Mouse (Mus musculus) embryonic facial prominence, embryonic 10.5 days (tissue): ENCODE measurements at regions not wholly inside any gene's neighbourhood (a gene's known extent, or its start where the extent isn't known, plus 50 kb on each side); places are given as distances from the start of the nearest gene placed in this dataset.
A peak's percentile ranks its signal among the peaks of the same experiment; 100 is the strongest.

Experiments
- DNase-seq: peaks from one replicate; pipeline ENCODE4 v3.0.0-alpha.2; 2017; ENCODE audit warnings: low spot score
- H3K27ac ChIP-seq: fragments of 300-500 bp; sonication (generic); replicated peaks from 2 replicates; pipeline ENCODE4 v1.5.1; 2016; ENCODE audit warnings: mild to moderate bottlenecking
- H3K27me3 ChIP-seq: fragments of 300-500 bp; sonication (generic); replicated peaks from 2 replicates; pipeline ENCODE4 v1.6.1; 2016; ENCODE audit warnings: low read depth, mild to moderate bottlenecking; ENCODE audit not compliant: poor library complexity, severe bottlenecking
- H3K36me3 ChIP-seq: fragments of 300-500 bp; sonication (generic); replicated peaks from 2 replicates; pipeline ENCODE4 v1.6.1; 2016; ENCODE audit warnings: mild to moderate bottlenecking, moderate library complexity
- H3K4me1 ChIP-seq: fragments of 300-500 bp; sonication (generic); 2 replicates; pipeline ENCODE4 v1.6.1; 2016
- H3K4me3 ChIP-seq: fragments of 300-500 bp; sonication (generic); 2 replicates; pipeline ENCODE4 v1.5.1; 2016; ENCODE audit warnings: mild to moderate bottlenecking, moderate library complexity
- H3K9me3 ChIP-seq: fragments of 300-500 bp; sonication (generic); 2 replicates; pipeline ENCODE4 v1.6.1; 2016; ENCODE audit warnings: mild to moderate bottlenecking
- WGBS: fragments of 180-500 bp; shearing (Covaris S2); methylation state at CpG from one replicate; pipeline ENCODE4 v1.1.7; 2016; 5-methylcytosine and 5-hydroxymethylcytosine counted together

DNA sequence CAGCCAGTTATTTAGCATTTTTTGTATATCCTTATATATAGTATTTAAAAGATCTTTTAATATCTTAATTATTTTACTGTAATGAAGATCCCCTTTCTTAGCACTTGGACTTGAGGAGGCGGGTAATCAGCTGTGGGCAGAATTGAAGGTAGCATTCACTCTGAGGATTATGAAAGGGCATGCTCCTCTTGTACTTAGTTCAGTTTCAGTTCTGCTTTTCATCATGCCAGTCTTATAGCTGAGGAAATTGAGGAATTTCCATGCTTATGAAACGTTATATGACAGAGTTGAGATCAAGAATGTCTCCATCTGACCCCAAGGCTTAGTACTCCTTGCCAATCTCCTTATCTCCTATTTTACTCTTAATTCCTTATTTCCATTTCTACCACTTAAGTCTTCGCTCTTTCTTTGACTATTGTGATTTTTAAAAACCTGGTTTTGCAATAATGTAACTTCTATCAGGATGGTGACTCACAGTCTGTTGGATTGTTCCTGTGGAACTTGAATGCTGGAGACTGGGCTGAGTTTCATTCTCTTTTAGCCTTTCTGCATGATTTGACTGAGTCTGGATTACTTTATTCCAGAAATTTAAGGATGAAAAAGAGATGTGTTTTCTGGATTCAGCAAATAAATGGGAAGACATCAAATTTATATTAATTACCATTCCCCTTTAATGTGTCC lies 133.6 kb downstream of the Papss1 start:
- no peaks in the 10 kb centered on the region for H3K36me3 ChIP-seq

DNA sequence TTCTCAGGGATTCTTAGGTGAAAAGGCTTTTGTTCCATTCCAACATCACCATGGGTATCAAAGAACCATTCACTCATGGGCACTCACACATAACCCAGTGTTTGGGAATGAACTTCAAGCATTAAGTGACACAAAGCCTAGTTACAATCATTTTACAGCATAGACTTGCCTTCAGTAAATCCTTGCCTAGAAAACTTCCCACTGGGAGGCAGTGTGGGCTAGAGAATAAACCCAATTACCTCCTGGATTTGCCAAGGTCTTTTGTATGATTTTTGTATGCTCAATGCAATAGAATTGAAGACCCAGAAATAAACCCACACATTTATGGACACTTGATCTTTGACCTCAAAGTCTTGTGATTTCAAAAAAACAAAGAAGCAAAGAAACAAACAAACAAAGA lies 138.6 kb downstream of the Papss1 start:
- DNase-seq: peak; percentile 17
- Histone ChIP-seq H3K4me3 (no peak overlapping the region), H3K27ac (no peak overlapping the region), H3K9me3 (no peaks in the 10 kb centered on the region), H3K27me3 (no peaks in the 10 kb centered on the region), H3K36me3 (no peaks in the 10 kb centered on the region), H3K4me1 (0 out of 2 replicates have a peak, but pooled peaks cover 3% of the 10 kb centered on the region)

More for the DNA sequence above, 133.6 kb downstream of the Papss1 start:
- 87% methylated on average over 3 of the region's 3 CpGs for WGBS
- H3K9me3 ChIP-seq: peaks cover 4% of the 10 kb centered on the region; the same call in 1 of the 2 replicates
- no peak overlapping the region for H3K4me3 ChIP-seq
- H3K4me1 ChIP-seq: 0 out of 2 replicates have a peak, but pooled peaks cover 3% of the 10 kb centered on the region
- DNase-seq: no peak
- no peak overlapping the region for H3K27ac ChIP-seq
- H3K27me3 ChIP-seq: no peaks in the 10 kb centered on the region

- no peak for DNase-seq
These were observed 149.0 kb downstream of the Papss1 start for GRCm38 (mm10) chr3:131713532-131713931.

DNA sequence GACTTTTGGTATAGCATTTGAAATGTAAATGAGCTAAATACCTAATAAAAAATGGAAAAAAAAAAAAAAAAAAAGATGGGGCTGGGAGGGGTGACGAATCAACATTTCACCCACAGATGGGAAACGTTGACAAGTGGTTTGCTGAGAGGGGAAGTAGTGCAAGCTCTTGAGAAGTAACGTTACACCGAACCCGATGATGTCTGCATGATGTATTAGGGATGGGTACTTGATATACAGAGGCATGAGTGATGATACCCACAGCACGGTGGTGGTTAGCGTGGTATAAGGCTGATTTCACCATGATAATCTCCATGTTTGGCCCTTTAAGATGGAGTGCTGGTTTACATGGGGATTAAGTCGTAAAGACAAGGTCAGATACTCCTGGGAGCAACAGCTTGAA lies 154.2 kb downstream of the Papss1 start:
- Histone ChIP-seq H3K9me3 (no peaks in the 10 kb centered on the region), H3K27me3 (no peaks in the 10 kb centered on the region), H3K4me3 (no peak overlapping the region), H3K27ac (no peak overlapping the region), H3K4me1 (no peaks in the 10 kb centered on the region), H3K36me3 (no peaks in the 10 kb centered on the region)
- WGBS: 87% methylated on average over 8 of the region's 8 CpGs
- DNase-seq: no peak

More at GRCm38 (mm10) chr3:131713532-131713931, 149.0 kb downstream of the Papss1 start:
- 88% methylated on average over 8 of the region's 8 CpGs for WGBS
- Histone ChIP-seq H3K36me3 (no peaks in the 10 kb centered on the region), H3K27ac (no peak overlapping the region), H3K27me3 (no peaks in the 10 kb centered on the region), H3K9me3 (no peaks in the 10 kb centered on the region), H3K4me1 (no peaks in the 10 kb centered on the region), H3K4me3 (no peak overlapping the region)

GRCm38 (mm10) chr3:131728618-131729017 lies 164.1 kb downstream of the Papss1 start:
- WGBS: 84% methylated on average over 3 of the region's 3 CpGs
- Histone ChIP-seq H3K27me3 (no peaks in the 10 kb centered on the region), H3K4me3 (no peak overlapping the region), H3K36me3 (no peaks in the 10 kb centered on the region), H3K9me3 (no peaks in the 10 kb centered on the region), H3K27ac (no peak overlapping the region), H3K4me1 (no peaks in the 10 kb centered on the region)
- DNase-seq: no peak

DNA sequence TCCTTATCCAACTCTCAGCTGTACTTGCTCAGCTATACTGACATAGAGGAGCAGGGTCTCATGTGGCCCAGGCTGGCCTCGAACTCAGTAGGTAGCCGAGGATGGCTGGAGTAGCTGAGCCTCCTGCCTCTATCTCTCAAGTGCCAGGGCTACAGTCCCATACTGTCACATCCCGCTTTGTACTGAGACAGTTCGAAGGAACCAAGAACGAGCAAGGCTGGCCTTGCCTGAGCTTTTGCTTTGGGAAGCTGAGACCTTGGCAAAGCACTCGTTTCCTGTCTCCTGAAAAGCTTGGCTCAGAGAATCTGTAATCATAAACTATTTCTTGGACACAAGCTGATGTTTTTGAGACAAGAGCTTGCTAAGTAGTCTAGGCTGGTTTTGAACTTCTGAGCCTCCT lies 169.7 kb downstream of the Papss1 start:
- Histone ChIP-seq H3K27me3 (no peaks in the 10 kb centered on the region), H3K4me1 (peaks cover 6% of the 10 kb centered on the region; the same call in 1 of the 2 replicates), H3K4me3 (no peak overlapping the region), H3K27ac (no peak overlapping the region), H3K9me3 (no peaks in the 10 kb centered on the region), H3K36me3 (no peaks in the 10 kb centered on the region)
- WGBS: 83% methylated on average over 6 of the region's 6 CpGs
- DNase-seq: no peak

DNA sequence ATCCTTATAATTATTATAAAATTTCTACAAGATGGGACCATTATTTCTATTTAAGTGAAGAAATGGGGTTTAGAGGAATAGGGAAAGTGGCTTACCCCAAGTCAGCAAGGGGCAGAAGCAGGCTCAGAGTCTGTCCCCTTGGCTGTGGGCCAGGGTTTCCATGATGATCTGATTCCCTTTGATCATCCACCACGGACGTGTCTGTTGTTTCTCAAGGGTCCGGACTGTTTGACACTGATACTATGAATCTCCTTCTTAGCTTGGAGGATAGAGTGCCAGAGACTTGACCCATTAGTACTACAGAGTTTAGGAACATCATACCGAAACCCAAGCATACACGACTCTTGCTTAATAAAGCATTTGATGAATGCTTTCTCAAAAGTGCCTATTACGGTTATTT lies 172.9 kb downstream of the Papss1 start:
- H3K27me3 ChIP-seq: no peaks in the 10 kb centered on the region
- peaks cover 6% of the 10 kb centered on the region; the same call in 1 of the 2 replicates for H3K4me1 ChIP-seq
- H3K27ac ChIP-seq: no peak overlapping the region
- H3K36me3 ChIP-seq: no peaks in the 10 kb centered on the region
- 83% methylated on average over 6 of the region's 6 CpGs for WGBS
- H3K9me3 ChIP-seq: no peaks in the 10 kb centered on the region
- no peak for DNase-seq
- no peak overlapping the region for H3K4me3 ChIP-seq

GRCm38 (mm10) chr3:131737953-131738598 lies 173.5 kb downstream of the Papss1 start:
- 81% methylated on average over 17 of the region's 17 CpGs for WGBS
- no peak for DNase-seq
- Histone ChIP-seq H3K27me3 (no peaks in the 10 kb centered on the region), H3K9me3 (no peaks in the 10 kb centered on the region), H3K4me3 (no peak overlapping the region), H3K4me1 (peaks cover 6% of the 10 kb centered on the region; the same call in 1 of the 2 replicates), H3K36me3 (no peaks in the 10 kb centered on the region), H3K27ac (no peak overlapping the region)

DNA sequence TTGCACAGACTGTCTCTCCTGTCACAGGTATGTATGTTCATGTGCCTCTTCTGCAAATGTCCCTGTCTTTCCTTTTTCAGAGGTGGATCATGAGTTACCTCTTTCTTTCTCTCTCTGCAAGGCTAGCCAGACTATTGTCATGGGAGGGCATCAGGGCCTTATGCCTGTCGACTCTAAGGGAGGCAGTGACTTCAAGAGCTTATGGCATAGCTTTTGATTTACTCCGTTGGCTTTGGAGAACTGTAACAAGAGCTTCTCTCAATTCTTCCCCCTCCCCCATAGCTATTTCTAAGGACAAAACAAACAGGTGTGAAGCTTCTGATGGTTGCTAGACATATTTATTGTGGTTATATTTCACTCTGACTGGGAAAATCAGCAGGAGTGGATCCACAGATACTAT lies 191.0 kb downstream of the Papss1 start:
- DNase-seq: no peak
- Histone ChIP-seq H3K27ac (no peak overlapping the region), H3K9me3 (peaks cover 10% of the 10 kb centered on the region; the same call in 1 of the 2 replicates), H3K36me3 (no peaks in the 10 kb centered on the region), H3K4me3 (no peak overlapping the region), H3K27me3 (no peaks in the 10 kb centered on the region), H3K4me1 (0 out of 2 replicates have a peak, but pooled peaks cover 3% of the 10 kb centered on the region)
- 68% methylated on average over 2 of the region's 2 CpGs for WGBS

GRCm38 (mm10) chr3:131756126-131756525 lies 191.6 kb downstream of the Papss1 start:
- H3K4me3 ChIP-seq: no peak overlapping the region
- 0 out of 2 replicates have a peak, but pooled peaks cover 3% of the 10 kb centered on the region for H3K4me1 ChIP-seq
- no peaks in the 10 kb centered on the region for H3K36me3 ChIP-seq
- 66% methylated on average over 5 of the region's 5 CpGs for WGBS
- H3K27ac ChIP-seq: no peak overlapping the region
- no peaks in the 10 kb centered on the region for H3K27me3 ChIP-seq
- no peak for DNase-seq
- H3K9me3 ChIP-seq: peaks cover 10% of the 10 kb centered on the region; the same call in 1 of the 2 replicates

DNA sequence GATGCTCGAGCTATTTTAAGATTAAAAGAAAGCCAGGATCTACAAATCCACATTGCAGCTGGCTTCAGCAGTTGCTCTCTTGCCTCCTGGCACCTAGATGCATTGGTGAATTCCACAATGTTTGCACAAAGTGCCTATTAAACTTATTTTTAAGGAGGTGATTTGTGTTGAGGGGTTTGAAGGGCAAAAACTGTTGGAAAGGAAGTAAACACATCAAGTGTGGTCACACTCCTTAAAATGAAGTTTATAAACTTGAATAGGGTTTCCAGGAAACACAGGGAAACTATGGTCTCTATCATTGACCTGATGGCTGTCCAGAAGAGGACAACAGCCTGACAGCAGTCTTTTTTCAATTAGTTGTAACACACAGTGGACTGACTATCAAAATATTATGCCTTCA lies 205.4 kb downstream of the Papss1 start:
- Histone ChIP-seq H3K9me3 (no peaks in the 10 kb centered on the region), H3K27ac (no peak overlapping the region), H3K36me3 (no peaks in the 10 kb centered on the region), H3K27me3 (no peaks in the 10 kb centered on the region), H3K4me1 (no peaks in the 10 kb centered on the region), H3K4me3 (no peak overlapping the region)
- DNase-seq: no peak
- WGBS: 68% methylated on average over 1 of the region's 1 CpGs

- 95% methylated on average over 1 of the region's 1 CpGs for WGBS
- Histone ChIP-seq H3K27ac (no peak overlapping the region), H3K9me3 (no peaks in the 10 kb centered on the region), H3K4me1 (no peaks in the 10 kb centered on the region), H3K36me3 (no peaks in the 10 kb centered on the region), H3K27me3 (no peaks in the 10 kb centered on the region), H3K4me3 (no peak overlapping the region)
- DNase-seq: no peak
These were observed 205.9 kb downstream of the Papss1 start for GRCm38 (mm10) chr3:131770486-131770885.
